Mouse (Mus musculus) colon, adult 2 months (tissue): ENCODE results near the gene Pbx2. TPM values are rescaled to one million over a fixed set of nuclear protein-coding genes. Genes with fewer than 3 reads are reported as not detected.

Source experiments
- polyA plus RNA-seq: library from polyadenylated mRNA; depleted of rRNA; stranded (reverse); fragments of >200 nt; gene quantifications from 2 replicates; pipeline ENCODE4 v1.2.3, GENCODE M21; 2012; rRNA removed

Gene Pbx2
- polyA plus RNA-seq: 61.4 and 62.5 TPM in 2 replicates

DNA sequence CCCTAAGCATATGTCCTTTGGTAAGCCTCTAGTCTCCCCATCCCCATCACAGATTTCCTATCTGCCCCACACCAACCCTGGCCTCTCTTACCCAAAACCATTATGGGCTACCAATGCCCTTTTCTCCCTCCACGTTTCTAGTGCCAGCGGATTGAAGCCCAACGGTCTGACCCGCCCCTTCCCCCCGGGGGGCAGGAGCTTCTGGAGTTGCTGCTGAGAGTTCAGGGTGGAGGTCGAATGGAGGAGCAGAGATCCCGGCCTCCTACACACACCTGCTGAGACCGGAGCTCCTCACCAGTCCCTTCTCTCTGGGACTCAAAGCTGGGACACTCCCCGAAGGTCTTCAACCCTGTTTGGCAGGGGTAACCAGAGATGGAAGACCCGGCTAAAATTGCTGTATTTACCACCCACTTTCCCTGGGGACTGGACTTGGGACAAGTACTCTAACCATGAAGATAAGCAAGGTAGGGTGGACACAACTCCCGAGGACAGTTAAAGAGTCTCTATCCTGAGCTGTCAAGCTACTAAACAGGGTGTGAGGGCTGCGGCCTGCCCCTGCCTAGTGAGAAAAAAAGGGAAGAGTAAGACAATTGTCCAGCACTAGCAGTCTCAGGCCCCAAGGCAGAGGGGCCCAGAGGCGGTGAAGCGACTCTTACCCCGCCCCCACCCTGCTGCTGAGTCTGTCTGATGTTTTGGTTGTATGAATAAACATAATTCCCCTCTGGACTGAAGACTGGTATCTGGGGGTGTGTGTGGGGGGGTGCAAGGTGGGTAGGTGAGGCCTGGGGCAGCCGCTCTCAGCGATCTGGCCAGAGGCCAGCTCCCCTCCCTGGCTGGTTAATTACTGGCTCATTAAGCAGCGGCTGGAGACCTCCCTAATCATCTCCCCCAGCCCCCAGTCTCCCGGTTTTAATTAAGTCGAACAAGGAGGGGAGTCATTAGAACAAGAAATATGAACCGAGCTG, at the start of gene Pbx2:
Pbx2 (plus strand) TSS at position 238 of the 965 bp plus-strand sequence.

DNA sequence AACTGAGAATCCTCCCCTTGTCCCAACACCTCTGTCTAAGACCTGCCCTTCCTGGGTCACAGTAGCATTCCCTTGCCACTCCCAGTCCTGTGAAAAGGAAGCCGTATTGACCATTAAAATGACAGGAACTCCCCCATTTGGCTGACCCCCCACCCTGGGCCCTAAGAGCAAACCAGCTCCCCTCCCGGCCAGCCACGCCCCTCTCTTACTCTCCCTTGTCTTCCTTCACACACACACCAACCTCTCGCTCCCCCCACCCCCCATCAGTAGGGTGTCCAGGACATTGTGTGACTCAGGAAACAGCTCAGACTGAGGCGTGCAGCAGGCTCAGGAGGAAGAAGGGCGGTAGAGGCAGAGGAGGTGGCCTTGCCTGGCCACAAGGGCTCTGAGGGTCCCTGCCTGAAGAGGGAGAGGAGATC, 27.1 kb upstream of the Pbx2 start, which contains the start of gene Notch4:
Notch4 (plus strand) TSS at position 266 of the 419 bp plus-strand sequence.

DNA sequence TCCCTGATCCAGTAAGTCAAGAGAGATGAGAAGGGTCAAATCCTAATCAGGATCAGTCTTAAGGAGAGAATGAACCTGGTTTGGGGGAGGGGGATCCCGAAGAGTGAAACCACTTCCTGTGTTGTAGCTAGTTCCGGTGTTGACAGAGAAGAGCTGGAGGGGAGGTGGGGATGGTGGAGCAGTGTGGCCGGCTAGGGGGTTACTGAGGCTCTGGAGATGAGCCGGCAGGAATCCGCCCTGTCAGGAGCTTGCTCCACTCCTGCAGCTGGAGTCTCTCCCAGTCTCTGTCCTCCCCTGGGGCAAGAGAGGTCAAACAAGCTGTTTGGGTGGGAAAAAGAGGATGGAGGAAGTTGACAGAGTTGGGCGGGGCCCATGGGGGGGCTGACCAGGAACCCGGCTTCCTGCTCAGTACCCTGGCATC, 1.4 kb upstream of the Pbx2 start, which contains the start of gene Gpsm3:
Gpsm3 (plus strand) TSS at position 126 of the 421 bp plus-strand sequence.

DNA sequence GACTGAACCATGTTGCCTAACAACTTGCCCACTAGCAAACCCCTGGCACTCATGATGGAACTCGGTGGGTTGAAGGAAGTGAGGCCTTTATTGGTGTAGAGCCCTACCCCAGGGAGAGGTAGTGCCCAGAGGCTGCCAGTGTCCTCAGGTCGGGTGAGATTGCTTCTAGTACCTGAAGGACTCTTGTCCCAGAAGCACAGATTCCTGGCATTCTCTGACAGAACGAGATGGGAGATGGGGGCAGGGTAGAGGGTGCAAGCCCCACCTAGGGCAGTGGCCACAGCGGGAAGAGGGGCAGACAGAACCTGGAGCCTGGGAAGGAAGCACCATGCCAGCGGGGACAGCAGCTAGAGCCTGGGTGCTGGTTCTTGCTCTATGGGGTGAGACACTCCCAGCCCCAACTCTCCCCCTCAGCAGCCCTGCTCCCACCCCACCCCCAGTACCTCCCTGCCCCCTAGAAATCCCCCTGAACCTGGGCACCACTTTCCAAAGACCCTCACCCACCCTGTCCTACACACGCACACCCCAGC, 6.6 kb downstream of the Pbx2 start, which contains the start of gene Ager:
Ager (plus strand) TSS at position 297 of the 530 bp plus-strand sequence.

DNA sequence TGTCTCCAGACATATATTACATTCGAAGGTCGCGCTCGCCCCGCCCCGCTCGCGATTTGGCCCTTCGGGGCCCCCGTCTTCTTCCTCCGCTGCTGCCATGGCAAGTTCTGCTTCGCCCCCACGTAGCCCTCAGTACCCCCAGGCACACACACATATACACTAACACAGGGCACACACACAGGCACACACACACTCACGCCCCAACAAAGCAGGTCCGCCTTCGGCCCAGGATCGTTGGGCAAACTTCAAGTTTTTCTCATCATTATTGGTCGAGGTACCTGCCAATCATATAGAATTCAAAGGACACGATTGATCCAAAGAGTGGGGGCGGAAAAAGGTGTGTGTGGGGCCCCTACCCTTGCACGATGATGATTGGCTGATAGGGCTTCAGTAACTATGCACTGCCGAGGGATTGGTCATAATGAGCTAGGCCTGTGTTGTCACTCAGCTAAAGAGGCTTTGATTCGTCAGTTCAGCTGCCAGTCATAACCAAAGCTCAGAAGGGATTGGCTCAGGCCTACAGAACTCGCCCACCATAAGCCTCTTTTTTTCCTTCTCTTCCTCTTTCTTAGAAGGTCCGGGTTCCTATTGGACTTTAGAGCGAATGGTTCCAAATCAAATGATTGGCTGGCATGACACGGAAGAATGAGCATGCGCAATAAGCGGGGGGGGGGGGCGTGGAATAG, 12.5 kb downstream of the Pbx2 start, which contains the start of gene Rnf5:
Rnf5 (minus strand) TSS at position 316 of the 686 bp plus-strand sequence.

DNA sequence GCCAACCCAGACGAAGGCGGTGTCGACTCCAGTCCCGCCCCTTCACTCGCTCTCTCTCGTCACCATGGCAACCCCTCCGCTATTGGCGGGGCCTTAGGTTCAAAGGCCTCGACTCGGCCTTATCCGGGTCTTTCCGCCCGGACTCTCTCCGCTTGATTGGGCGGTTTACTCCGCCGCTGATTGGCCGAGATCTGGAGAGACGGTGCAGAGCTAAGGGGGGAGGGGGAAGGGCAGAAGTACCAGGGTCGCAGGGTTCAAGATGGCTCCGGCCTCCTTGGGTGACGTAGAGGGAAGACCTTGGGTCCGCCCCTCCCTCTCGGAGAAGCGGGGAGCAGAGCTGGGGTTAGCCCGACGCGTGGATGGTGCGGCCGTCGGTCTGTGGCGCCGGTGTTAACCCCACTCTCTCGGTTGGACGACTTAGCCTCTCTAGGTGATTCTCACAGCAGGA, 13.0 kb downstream of the Pbx2 start, which contains the start of gene Agpat1:
Agpat1 (plus strand) TSS at position 202 of the 448 bp plus-strand sequence.

DNA sequence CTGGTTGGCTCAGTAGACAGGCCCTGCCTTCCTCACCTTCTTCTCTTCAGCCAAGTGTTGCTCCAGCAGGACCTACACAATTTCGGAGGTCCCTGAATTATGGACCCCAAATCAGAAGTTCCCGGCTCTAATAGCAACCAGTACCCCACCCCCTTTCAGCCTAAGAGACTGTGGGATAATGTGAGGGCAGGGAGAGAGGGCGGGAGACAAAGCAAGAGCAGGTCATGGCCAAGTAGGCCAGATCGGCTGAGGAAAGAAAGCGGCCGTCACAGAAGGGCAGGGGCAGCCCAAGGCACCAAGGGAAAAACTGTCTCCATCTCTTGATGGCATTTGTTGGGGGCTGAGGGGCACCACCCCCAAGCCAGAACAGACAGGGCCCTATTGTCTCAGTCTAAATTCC, 24.8 kb downstream of the Pbx2 start, which contains the start of gene Egfl8:
Egfl8 (minus strand) TSS at position 101 of the 400 bp plus-strand sequence.

DNA sequence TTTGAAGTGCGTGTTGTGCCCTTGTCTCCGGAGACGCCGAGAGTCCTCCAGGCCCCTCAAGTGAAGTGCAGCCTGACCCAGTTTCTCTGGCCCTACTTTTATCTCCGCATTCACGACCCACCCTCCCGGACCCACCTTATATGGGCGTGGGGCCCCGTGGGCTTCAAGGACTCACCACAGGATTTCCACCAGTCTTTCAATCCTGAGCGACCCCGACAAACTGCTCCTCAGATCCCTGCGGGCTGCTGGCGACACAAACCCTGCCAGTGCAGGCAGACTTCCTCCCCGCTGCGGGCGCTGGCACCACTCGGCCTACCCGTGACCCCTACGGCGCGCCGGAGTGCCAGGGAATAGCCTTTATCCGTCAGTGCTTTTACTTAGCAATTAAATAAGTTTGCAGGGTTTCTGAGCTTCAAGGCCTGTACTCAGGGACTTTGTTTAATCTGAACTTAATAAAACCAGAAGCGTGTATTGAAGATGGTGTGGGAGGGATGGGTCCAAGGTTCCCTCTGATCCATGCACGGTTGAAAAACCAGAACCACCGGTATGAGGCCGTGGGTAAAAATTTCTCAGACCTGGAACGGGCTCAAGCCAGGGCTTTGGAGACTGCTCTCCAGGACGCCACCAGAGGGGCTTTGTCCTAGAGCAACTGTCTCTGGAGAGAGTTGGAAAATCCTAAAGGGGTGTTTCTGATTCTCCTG, 37.0 kb downstream of the Pbx2 start, which contains the start of gene Ppt2:
Ppt2 (minus strand) TSS at position 568 of the 701 bp plus-strand sequence.

DNA sequence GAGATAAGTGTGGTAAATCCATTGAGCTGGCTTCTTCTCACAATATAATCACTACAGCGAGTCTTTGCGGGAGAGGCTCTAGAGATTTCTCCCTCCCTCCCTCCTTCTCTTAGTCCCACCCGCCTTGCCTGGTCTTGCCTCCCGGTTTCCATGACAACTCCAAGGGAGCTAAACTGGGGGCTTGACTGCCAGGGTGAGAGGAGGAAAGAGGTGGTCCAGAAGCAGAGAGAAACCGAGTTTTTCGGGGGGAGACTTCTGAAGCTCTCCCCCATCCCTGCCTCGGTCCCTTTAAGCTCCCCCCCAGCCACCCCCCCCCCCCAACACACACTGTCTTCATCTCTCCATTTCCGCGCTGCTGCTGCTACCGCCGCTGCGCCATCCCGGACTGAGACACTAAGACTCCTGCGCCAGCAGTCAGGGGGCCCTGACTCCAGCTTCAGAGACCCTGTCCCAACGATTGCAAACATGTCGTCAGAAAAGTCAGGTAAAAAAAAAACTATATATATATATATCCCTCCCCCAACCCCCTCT, 38.2 kb downstream of the Pbx2 start, which contains the start of gene Prrt1:
Prrt1 (plus strand) TSS at position 313 of the 531 bp plus-strand sequence.

DNA sequence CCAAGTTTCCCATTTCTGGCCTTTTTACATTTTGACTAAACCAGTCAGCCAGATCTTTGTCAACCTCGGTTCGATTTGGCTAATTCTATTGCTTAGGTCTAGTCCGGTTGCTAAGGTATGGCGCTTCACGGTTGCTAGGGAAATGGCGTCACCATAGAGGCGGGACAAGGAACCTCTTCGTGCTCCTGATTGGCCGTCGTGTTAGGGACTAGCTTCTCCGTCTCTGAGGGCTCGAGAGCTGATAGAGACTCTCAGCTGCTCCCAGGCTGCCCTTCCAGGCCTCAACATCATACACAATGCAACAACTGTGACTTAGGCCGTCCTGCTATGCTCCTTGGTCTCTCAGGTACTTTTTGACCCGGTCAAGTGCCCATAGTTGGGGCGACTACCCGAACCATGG, 53.5 kb downstream of the Pbx2 start, which contains the start of gene Fkbpl:
Fkbpl (plus strand) TSS at position 157 of the 400 bp plus-strand sequence.

Other genes with a start within 250 kb of the Pbx2 start
- 2.4 and 4.6 TPM in 2 replicates for gene Btnl2, start 236.4 kb upstream of the Pbx2 start, polyA plus RNA-seq
- 21.4 and 24.2 TPM in 2 replicates for gene Btnl1, start 214.1 kb upstream of the Pbx2 start, polyA plus RNA-seq
- gene BC051142, start 192.4 kb upstream of the Pbx2 start, polyA plus RNA-seq: 0.16 and 0.50 TPM in 2 replicates
- gene Btnl4, start 113.9 kb upstream of the Pbx2 start, polyA plus RNA-seq: 30.1 and 33.4 TPM in 2 replicates
- gene Btnl6, start 73.9 kb upstream of the Pbx2 start, polyA plus RNA-seq: 19.2 and 24.2 TPM in 2 replicates
- 21.6 and 28.1 TPM in 2 replicates for gene Notch4, start 27.0 kb upstream of the Pbx2 start, polyA plus RNA-seq
- gene Gpsm3, start 1.5 kb upstream of the Pbx2 start, polyA plus RNA-seq: 7.0 and 8.0 TPM in 2 replicates
- 2.2 and 2.4 TPM in 2 replicates for gene Ager, start 6.6 kb downstream of the Pbx2 start, polyA plus RNA-seq
- gene Rnf5, start 12.4 kb downstream of the Pbx2 start, polyA plus RNA-seq: 91.2 and 137 TPM in 2 replicates
- 343 and 453 TPM in 2 replicates for gene Agpat1, start 13.0 kb downstream of the Pbx2 start, polyA plus RNA-seq
- 3.5 and 4.3 TPM in 2 replicates for gene Egfl8, start 24.7 kb downstream of the Pbx2 start, polyA plus RNA-seq
- 44.8 and 48.2 TPM in 2 replicates for gene Ppt2, start 37.2 kb downstream of the Pbx2 start, polyA plus RNA-seq
- 6.9 and 8.9 TPM in 2 replicates for gene Prrt1, start 38.3 kb downstream of the Pbx2 start, polyA plus RNA-seq
- gene Fkbpl, start 53.5 kb downstream of the Pbx2 start, polyA plus RNA-seq: 4.6 and 5.3 TPM in 2 replicates
- 93.5 and 97.8 TPM in 2 replicates for gene Atf6b, start 55.9 kb downstream of the Pbx2 start, polyA plus RNA-seq
- gene Tnxb, start 79.3 kb downstream of the Pbx2 start, polyA plus RNA-seq: 56.6 TPM in 2 replicates
- 24.3 and 25.4 TPM in 2 replicates for gene C4b, start 152.6 kb downstream of the Pbx2 start, polyA plus RNA-seq
- gene Cyp21a1, start 213.3 kb downstream of the Pbx2 start, polyA plus RNA-seq: not detected in 2 replicates
- 50.0 and 62.6 TPM in 2 replicates for gene Stk19, start 245.7 kb downstream of the Pbx2 start, polyA plus RNA-seq
- gene Dxo, start 245.8 kb downstream of the Pbx2 start, polyA plus RNA-seq: 65.2 and 67.7 TPM in 2 replicates